Mouse (Mus musculus): ENCODE measurements at regions not wholly inside any gene's neighbourhood (a gene's known extent, or its start where the extent isn't known, plus 50 kb on each side); places are given as distances from the start of the nearest gene placed in this dataset.

GRCm38 (mm10) chr2:160507371-160507770, 138.3 kb upstream of the Top1 start:
- no peak for DNase-seq (ENCODE audit: low read depth in 2 of 2, low spot score in 2 of 2)

GRCm38 (mm10) chr2:160507816-160508564, 137.7 kb upstream of the Top1 start:
- no peak for DNase-seq (ENCODE audit: low read depth in 2 of 2, low spot score in 2 of 2)

- DNase-seq (ENCODE audit: low read depth in 2 of 2, low spot score in 2 of 2), result no peak
These were observed 135.5 kb upstream of the Top1 start for GRCm38 (mm10) chr2:160510159-160510558.

- no peak for DNase-seq (ENCODE audit: low read depth in 2 of 2, low spot score in 2 of 2)
These were observed 134.9 kb upstream of the Top1 start for GRCm38 (mm10) chr2:160510635-160511421.

- no peak for DNase-seq (ENCODE audit: low read depth in 2 of 2, low spot score in 2 of 2)
These were observed 130.1 kb upstream of the Top1 start for GRCm38 (mm10) chr2:160515621-160516020.

- DNase-seq (ENCODE audit: low read depth in 2 of 2, low spot score in 2 of 2), result no peak
These were observed 129.2 kb upstream of the Top1 start for GRCm38 (mm10) chr2:160516526-160516925.

- no peak for DNase-seq (ENCODE audit: low read depth in 2 of 2, low spot score in 2 of 2)
These were observed 120.1 kb upstream of the Top1 start for GRCm38 (mm10) chr2:160525301-160526205.

GRCm38 (mm10) chr2:160526377-160527125, 119.1 kb upstream of the Top1 start:
- DNase-seq (ENCODE audit: low read depth in 2 of 2, low spot score in 2 of 2), result no peak

GRCm38 (mm10) chr2:160529306-160529705, 116.4 kb upstream of the Top1 start:
- no peak for DNase-seq (ENCODE audit: low read depth in 2 of 2, low spot score in 2 of 2)

GRCm38 (mm10) chr2:160530377-160530776, 115.3 kb upstream of the Top1 start:
- no peak for DNase-seq (ENCODE audit: low read depth in 2 of 2, low spot score in 2 of 2)

- DNase-seq (ENCODE audit: low read depth in 2 of 2, low spot score in 2 of 2), result no peak
These were observed 108.4 kb upstream of the Top1 start for GRCm38 (mm10) chr2:160537319-160537719.

- no peak for DNase-seq (ENCODE audit: low read depth in 2 of 2, low spot score in 2 of 2)
These were observed 100.2 kb upstream of the Top1 start for GRCm38 (mm10) chr2:160545527-160545926.

GRCm38 (mm10) chr2:160552121-160552669, 93.5 kb upstream of the Top1 start:
- DNase-seq (ENCODE audit: low read depth in 2 of 2, low spot score in 2 of 2), result no peak

GRCm38 (mm10) chr2:160561711-160562110, 84.0 kb upstream of the Top1 start:
- DNase-seq (ENCODE audit: low read depth in 2 of 2, low spot score in 2 of 2), result no peak

GRCm38 (mm10) chr2:160567813-160568212, 77.9 kb upstream of the Top1 start:
- DNase-seq (ENCODE audit: low read depth in 2 of 2, low spot score in 2 of 2), result no peak

GRCm38 (mm10) chr2:160569496-160569895, 76.2 kb upstream of the Top1 start:
- no peak for DNase-seq (ENCODE audit: low read depth in 2 of 2, low spot score in 2 of 2)

- peak; percentile 45 to 61 for DNase-seq (ENCODE audit: low read depth in 2 of 2, low spot score in 2 of 2)
These were observed 67.0 kb upstream of the Top1 start for GRCm38 (mm10) chr2:160578384-160579320.

GRCm38 (mm10) chr2:160580250-160580649, 65.4 kb upstream of the Top1 start:
- DNase-seq (ENCODE audit: low read depth in 2 of 2, low spot score in 2 of 2), result no peak

GRCm38 (mm10) chr2:160581029-160581428, 64.7 kb upstream of the Top1 start:
- no peak for DNase-seq (ENCODE audit: low read depth in 2 of 2, low spot score in 2 of 2)

All from CD8-positive naive resting alpha-beta T cell, adult 2 months (primary cell).